Mouse (Mus musculus) MEL (cell line): ENCODE data around the gene Ttll11. TPM values are rescaled to one million over a fixed set of nuclear protein-coding genes. Genes with fewer than 3 reads are reported as not detected.

ENCODE experiments used
- DNase-seq: peaks from one replicate; pipeline ENCODE4 v3.0.0; 2011; ENCODE audit warnings: low read depth, low spot score
- H3K27ac ChIP-seq: 2 replicates; pipeline ENCODE4 v1.5.1; 2012; ENCODE audit warnings: low read depth, mild to moderate bottlenecking, control low read depth, low read length, moderate library complexity; ENCODE audit not compliant: control insufficient read depth
- H3K27me3 ChIP-seq, 2 experiments: fragments of 150-350 bp in 1 of 2; sonication (generic) in 1 of 2; 2 replicates each; pipeline ENCODE4 v1.6.1; 2012; ENCODE audit warnings: low read length in 2 of 2, mild to moderate bottlenecking in 2 of 2, improper control_type of control experiment in 1 of 2, moderate library complexity in 1 of 2; ENCODE audit not compliant: insufficient read depth in 2 of 2, control insufficient read depth in 1 of 2
- H3K36me3 ChIP-seq, 2 experiments: 2 replicates each; pipeline ENCODE4 v1.6.1; 2012 to 2014; ENCODE audit warnings: low read length in 2 of 2, improper control_type of control experiment in 1 of 2, inconsistent platforms in 1 of 2, mild to moderate bottlenecking in 1 of 2; ENCODE audit not compliant: insufficient read depth in 2 of 2, control insufficient read depth in 1 of 2
- H3K4me1 ChIP-seq, 2 experiments: fragments of 150-350 bp in 1 of 2; sonication (generic) in 1 of 2; 2 replicates each; pipeline ENCODE4 v1.6.1; 2012; ENCODE audit warnings: low read length in 2 of 2, improper control_type of control experiment in 1 of 2, mild to moderate bottlenecking in 1 of 2; ENCODE audit not compliant: insufficient read depth in 2 of 2, control insufficient read depth in 1 of 2
- H3K4me3 ChIP-seq, 2 experiments: fragments of 150-350 bp in 1 of 2; sonication (generic) in 1 of 2; 2 replicates each; pipeline ENCODE4 v1.5.1; 2012; ENCODE audit warnings: low read depth in 2 of 2, low read length in 2 of 2, mild to moderate bottlenecking in 2 of 2, moderate library complexity in 2 of 2, control low read depth in 1 of 2, improper control_type of control experiment in 1 of 2; ENCODE audit not compliant: control insufficient read depth in 1 of 2, insufficient read depth in 1 of 2
- H3K79me2 ChIP-seq: 2 replicates; pipeline ENCODE4 v1.6.1; 2012; ENCODE audit warnings: mild to moderate bottlenecking, low read length, moderate library complexity; ENCODE audit not compliant: control insufficient read depth, poor library complexity, insufficient read depth
- H3K9ac ChIP-seq: 2 replicates; pipeline ENCODE4 v1.6.1; 2012; ENCODE audit warnings: low read depth, mild to moderate bottlenecking, control low read depth, low read length, moderate library complexity; ENCODE audit not compliant: control insufficient read depth, poor library complexity, severe bottlenecking
- H3K9me3 ChIP-seq: fragments of 150-350 bp; sonication (generic); replicated peaks from 2 replicates; pipeline ENCODE4 v1.6.1; 2012; ENCODE audit warnings: mild to moderate bottlenecking, low read length, improper control_type of control experiment, moderate library complexity; ENCODE audit not compliant: insufficient read depth
- BHLHE40 ChIP-seq: IDR thresholded peaks from 2 replicates; pipeline ENCODE4 v1.6.1; 2012; ENCODE audit warnings: low read depth, mild to moderate bottlenecking, inconsistent platforms, low read length, improper control_type of control experiment, borderline replicate concordance
- CHD1 ChIP-seq: IDR thresholded peaks from 2 replicates; pipeline ENCODE4 v1.6.1; 2012; ENCODE audit warnings: low read depth, mild to moderate bottlenecking, inconsistent platforms, low read length, improper control_type of control experiment
- CHD2 ChIP-seq: IDR thresholded peaks from 2 replicates; pipeline ENCODE4 v1.6.1; 2011; ENCODE audit warnings: low read length, improper control_type of control experiment
- E2F4 ChIP-seq: IDR thresholded peaks from 2 replicates; pipeline ENCODE4 v1.6.1; 2011; ENCODE audit warnings: low read depth, low read length, improper control_type of control experiment, borderline replicate concordance
- EP300 ChIP-seq, 2 experiments: IDR thresholded peaks; 2 replicates each; pipeline ENCODE4 v1.6.1; 2011; ENCODE audit warnings: improper control_type of control experiment in 2 of 2, low read length in 2 of 2, low read depth in 1 of 2, mild to moderate bottlenecking in 1 of 2
- GABPA ChIP-seq: IDR thresholded peaks from 2 replicates; pipeline ENCODE4 v1.6.1; 2012; ENCODE audit warnings: low read depth, mild to moderate bottlenecking, inconsistent platforms, low read length, improper control_type of control experiment, moderate library complexity
- GATA1 ChIP-seq: IDR thresholded peaks from 2 replicates; pipeline ENCODE4 v1.6.1; 2011; ENCODE audit warnings: low read depth, low read length, improper control_type of control experiment
- HCFC1 ChIP-seq: IDR thresholded peaks from 2 replicates; pipeline ENCODE4 v1.6.1; 2012; ENCODE audit warnings: low read depth, mild to moderate bottlenecking, inconsistent platforms, low read length, improper control_type of control experiment, moderate library complexity
- KAT2A ChIP-seq: conservative IDR thresholded peaks from 2 replicates; pipeline ENCODE4 v1.6.1; 2012; ENCODE audit warnings: low read depth, low read length, improper control_type of control experiment, inconsistent platforms
- MAX ChIP-seq: IDR thresholded peaks from 2 replicates; pipeline ENCODE4 v1.6.1; 2011; ENCODE audit warnings: low read length, improper control_type of control experiment
- MEF2A ChIP-seq: IDR thresholded peaks from 2 replicates; pipeline ENCODE4 v1.6.1; 2014; ENCODE audit warnings: low read depth, mild to moderate bottlenecking, inconsistent platforms, low read length, improper control_type of control experiment; ENCODE audit not compliant: poor library complexity, insufficient replicate concordance, severe bottlenecking; ENCODE audit errors: extremely low read depth
- MXI1 ChIP-seq: IDR thresholded peaks from 2 replicates; pipeline ENCODE4 v1.6.1; 2011; ENCODE audit warnings: mild to moderate bottlenecking, low read depth, low read length, improper control_type of control experiment
- MYB ChIP-seq: IDR thresholded peaks from 2 replicates; pipeline ENCODE4 v1.6.1; 2011; ENCODE audit warnings: mild to moderate bottlenecking, low read depth, low read length, improper control_type of control experiment
- MYC ChIP-seq: IDR thresholded peaks from 2 replicates; pipeline ENCODE4 v1.6.1; 2011; ENCODE audit warnings: low read depth, mild to moderate bottlenecking, low read length, improper control_type of control experiment, moderate library complexity
- NELFE ChIP-seq: IDR thresholded peaks from 2 replicates; pipeline ENCODE4 v1.6.1; 2011; ENCODE audit warnings: low read depth, low read length, improper control_type of control experiment
- POLR2A ChIP-seq, 2 experiments: IDR thresholded peaks; 2 replicates each; pipeline ENCODE4 v1.6.1; 2011 to 2012; ENCODE audit warnings: low read length in 2 of 2, mild to moderate bottlenecking in 2 of 2, control low read depth in 1 of 2, improper control_type of control experiment in 1 of 2, low read depth in 1 of 2, moderate library complexity in 1 of 2; ENCODE audit not compliant: control insufficient read depth in 1 of 2, insufficient read depth in 1 of 2, poor library complexity in 1 of 2
- POLR2AphosphoS2 ChIP-seq: IDR thresholded peaks from 2 replicates; pipeline ENCODE4 v1.6.1; 2011; ENCODE audit warnings: low read length, improper control_type of control experiment
- POLR2AphosphoS5 ChIP-seq: IDR thresholded peaks from 2 replicates; pipeline ENCODE4 v1.6.1; 2012; ENCODE audit warnings: low read depth, borderline replicate concordance, mild to moderate bottlenecking, inconsistent platforms, low read length, moderate library complexity, mixed read lengths
- RAD21 ChIP-seq: IDR thresholded peaks from 2 replicates; pipeline ENCODE4 v1.6.1; 2011; ENCODE audit warnings: mild to moderate bottlenecking, low read depth, low read length, improper control_type of control experiment
- TBP ChIP-seq: IDR thresholded peaks from 2 replicates; pipeline ENCODE4 v1.8.0; 2011; ENCODE audit warnings: low read depth, low read length, improper control_type of control experiment
- UBTF ChIP-seq: IDR thresholded peaks from 2 replicates; pipeline ENCODE4 v1.6.1; 2012; ENCODE audit warnings: low read depth, mild to moderate bottlenecking, inconsistent platforms, low read length, improper control_type of control experiment, moderate library complexity, borderline replicate concordance; ENCODE audit not compliant: insufficient read depth
- USF1 ChIP-seq: IDR thresholded peaks from 2 replicates; pipeline ENCODE4 v1.6.1; 2014; ENCODE audit warnings: low read depth, mild to moderate bottlenecking, inconsistent platforms, low read length, improper control_type of control experiment, moderate library complexity
- ZC3H11A ChIP-seq: IDR thresholded peaks from 2 replicates; pipeline ENCODE4 v1.6.1; 2012; ENCODE audit warnings: low read depth, mild to moderate bottlenecking, inconsistent platforms, low read length, improper control_type of control experiment
- ZKSCAN1 ChIP-seq: IDR thresholded peaks from 2 replicates; pipeline ENCODE4 v1.6.1; 2012; ENCODE audit warnings: low read depth, mild to moderate bottlenecking, inconsistent platforms, low read length, improper control_type of control experiment, moderate library complexity
- ZMIZ1 ChIP-seq: IDR thresholded peaks from 2 replicates; pipeline ENCODE4 v1.6.1; 2012; ENCODE audit warnings: low read depth, mild to moderate bottlenecking, inconsistent platforms, low read length, improper control_type of control experiment, moderate library complexity
- polyA plus RNA-seq, 2 experiments: library from polyadenylated mRNA; stranded (reverse) in 1 of 2; unstranded in 1 of 2; fragments of >175 nt in 1 of 2; fragments of >200 nt in 1 of 2; gene quantifications; 2 replicates each; pipeline versions ENCODE4 v1.2.1 to v1.2.4; 2012; ENCODE audit warnings: low replicate concordance in 2 of 2, low read depth in 1 of 2; ENCODE audit not compliant: insufficient read length in 2 of 2, insufficient read depth in 1 of 2, missing spikeins in 1 of 2
- total RNA-seq: library from RNA; depleted of rRNA; stranded (reverse); fragments of 300-350 nt; gene quantifications from 2 replicates; pipeline ENCODE4 v1.2.3, GENCODE M21; 2012

Ttll11 gene
- total and polyA plus RNA-seq, 3 experiments: 1.2 to 2.5 TPM; not detected in 1

GRCm38 (mm10) chr2:35965883-35966513, 13.7 kb downstream of the Ttll11 start:
- no peak overlapping the region for H3K27ac ChIP-seq
- DNase-seq: no peak
- no peaks in the 10 kb centered on the region for H3K4me1 ChIP-seq
- H3K79me2 ChIP-seq: no peaks in the 10 kb centered on the region
- H3K4me3 ChIP-seq: no peak overlapping the region
- no peaks in the 10 kb centered on the region; a peak in 1 of 4 replicates for H3K27me3 ChIP-seq
- no peaks in the 10 kb centered on the region for H3K9me3 ChIP-seq
- no peaks in the 10 kb centered on the region for H3K36me3 ChIP-seq
- H3K9ac ChIP-seq: no peak overlapping the region
- no peak for TF ChIP-seq BHLHE40
- no peak for TF ChIP-seq MAX
- no peak for TF ChIP-seq NELFE
- no peak for TF ChIP-seq E2F4
- no peak for TF ChIP-seq EP300 (IDR thresholded peaks at IDR 0.05; ENCODE audit: low read depth in 1 of 2, low read length in 2 of 2)
- TF ChIP-seq MYC: no peak

DNA sequence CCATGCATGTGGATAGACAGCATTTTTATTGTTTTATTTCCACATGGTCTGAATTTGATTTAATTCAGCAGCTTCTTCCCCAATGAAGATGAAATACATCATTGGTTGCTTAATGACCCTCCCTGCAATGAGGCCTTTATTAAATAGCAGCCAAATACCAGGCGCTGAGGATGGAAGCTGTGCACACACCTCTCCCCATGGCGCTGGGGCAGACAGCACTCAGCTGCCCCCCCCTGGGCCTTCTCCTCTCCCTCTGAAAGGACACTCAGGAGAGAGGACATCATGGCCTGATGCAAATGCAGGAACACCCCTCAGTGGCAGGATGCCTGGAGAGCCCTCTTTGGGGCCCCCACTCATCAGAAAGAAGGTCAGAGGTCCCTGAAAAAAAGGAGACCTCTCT, 16.4 kb downstream of the Ttll11 start:
- H3K27me3 ChIP-seq: no peaks in the 10 kb centered on the region; a peak in 1 of 4 replicates
- no peak for DNase-seq
- H3K27ac ChIP-seq: no peak overlapping the region
- H3K4me3 ChIP-seq: no peak overlapping the region
- no peak overlapping the region for H3K9ac ChIP-seq
- TF ChIP-seq RAD21 (no peak), CHD2 (no peak), MXI1 (no peak), USF1 (no peak), UBTF (no peak), TBP (no peak), GATA1 (no peak), MAX (no peak)
- no peaks in the 10 kb centered on the region for H3K36me3 ChIP-seq
- H3K79me2 ChIP-seq: no peaks in the 10 kb centered on the region
- no peaks in the 10 kb centered on the region for H3K4me1 ChIP-seq
- no peaks in the 10 kb centered on the region for H3K9me3 ChIP-seq

DNA sequence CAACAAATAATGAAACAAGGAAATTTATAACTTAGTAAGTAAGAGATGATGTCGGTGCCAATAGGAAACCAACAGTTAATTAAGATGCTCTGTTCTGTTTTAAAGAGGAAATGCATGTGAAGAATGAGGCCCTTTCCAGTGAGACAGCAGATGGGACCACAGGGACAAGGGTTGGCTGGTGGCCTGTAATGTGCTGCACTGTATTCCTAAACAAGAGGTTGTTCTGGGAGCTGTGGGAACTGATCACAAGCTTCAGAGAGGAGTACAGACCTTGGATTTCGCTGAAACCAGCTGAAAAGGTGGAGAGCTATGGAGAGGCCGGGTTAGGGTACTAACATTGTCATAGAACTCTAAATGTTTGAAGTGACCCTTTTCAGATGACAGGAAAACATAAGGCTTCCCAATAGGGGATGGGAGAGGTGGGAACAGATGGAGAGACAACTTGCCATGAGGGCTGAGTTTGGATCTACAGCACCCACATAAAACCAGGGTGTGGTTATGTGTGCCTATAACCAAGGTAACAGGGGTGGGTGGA, 18.1 kb downstream of the Ttll11 start:
- no peak for DNase-seq
- Histone ChIP-seq H3K27me3 (no peaks in the 10 kb centered on the region; a peak in 1 of 4 replicates), H3K4me1 (no peaks in the 10 kb centered on the region)
- no peak for TF ChIP-seq POLR2AphosphoS2
- TF ChIP-seq POLR2A (IDR thresholded peaks at IDR 0.05; ENCODE audit: control insufficient read depth in 1 of 2, insufficient read depth in 1 of 2, low read depth in 1 of 2, low read length in 2 of 2, poor library complexity in 1 of 2): no peak
- TF ChIP-seq EP300 (IDR thresholded peaks at IDR 0.05; ENCODE audit: low read depth in 1 of 2, low read length in 2 of 2): no peak
- no peak for TF ChIP-seq GATA1
- no peak for TF ChIP-seq GABPA
- no peak for TF ChIP-seq KAT2A
- no peak for TF ChIP-seq MEF2A
- no peak for TF ChIP-seq BHLHE40
- no peak for TF ChIP-seq RAD21
- no peak for TF ChIP-seq POLR2AphosphoS5
- TF ChIP-seq TBP: no peak
- TF ChIP-seq ZKSCAN1: no peak
- TF ChIP-seq ZMIZ1: no peak
- TF ChIP-seq HCFC1: no peak
- TF ChIP-seq ZC3H11A: no peak
- TF ChIP-seq MYB: no peak
- TF ChIP-seq USF1: no peak
- TF ChIP-seq CHD1: no peak

More for the DNA sequence above, 18.1 kb downstream of the Ttll11 start:
- Histone ChIP-seq H3K36me3 (no peaks in the 10 kb centered on the region), H3K4me3 (no peak overlapping the region), H3K9me3 (no peaks in the 10 kb centered on the region), H3K9ac (no peak overlapping the region), H3K79me2 (no peaks in the 10 kb centered on the region), H3K27ac (no peak overlapping the region)
